Mouse (Mus musculus) left cerebral cortex, adult 18-20 months (tissue): ENCODE results near the gene Spon1. TPM values are rescaled to one million over a fixed set of nuclear protein-coding genes. Genes with fewer than 3 reads are reported as not detected.

Experiments used
- DNase-seq, 2 experiments: peaks; one replicate each; pipeline ENCODE4 v3.0.0; 2021 to 2022; ENCODE audit warnings: low spot score in 2 of 2, mixed read lengths in 1 of 2
- total RNA-seq, 2 experiments: library from RNA; stranded (reverse); gene quantifications; 2 replicates each; pipeline ENCODE4 v1.2.3; 2021

Gene Spon1
- total RNA-seq, 2 experiments from 2014 or later: 32.7 to 40.2 TPM

GRCm38 (mm10) chr7:113988156-113988555 is 222.4 kb downstream of the Spon1 start:
- DNase-seq: no peak

GRCm38 (mm10) chr7:113997675-113998354 is 232.0 kb downstream of the Spon1 start:
- DNase-seq: no peak

- no peak for DNase-seq
Observed at GRCm38 (mm10) chr7:114004171-114004570, 238.4 kb downstream of the Spon1 start.

- DNase-seq: no peak
Observed at GRCm38 (mm10) chr7:114005499-114005898, 239.7 kb downstream of the Spon1 start.

- DNase-seq: no peak
Observed at GRCm38 (mm10) chr7:114006456-114006855, 240.7 kb downstream of the Spon1 start.

- peak in 1 of 2 experiments; percentile 52 for DNase-seq
Observed at GRCm38 (mm10) chr7:114007565-114007964, 241.8 kb downstream of the Spon1 start.

- no peak for DNase-seq
Observed at GRCm38 (mm10) chr7:114011726-114012443, 246.1 kb downstream of the Spon1 start.

- DNase-seq: no peak
Observed at GRCm38 (mm10) chr7:114016001-114016949, 250.5 kb downstream of the Spon1 start.

GRCm38 (mm10) chr7:114018861-114019260 is 253.1 kb downstream of the Spon1 start:
- no peak for DNase-seq

- no peak for DNase-seq
Observed at GRCm38 (mm10) chr7:114020057-114020703, 254.4 kb downstream of the Spon1 start.

GRCm38 (mm10) chr7:114020704-114021093 is 254.9 kb downstream of the Spon1 start:
- DNase-seq: peak; percentile 82 to 85

- no peak for DNase-seq
Observed at GRCm38 (mm10) chr7:114026923-114027322, 261.1 kb downstream of the Spon1 start.

- DNase-seq: no peak
Observed at GRCm38 (mm10) chr7:114027406-114027805, 261.6 kb downstream of the Spon1 start.

GRCm38 (mm10) chr7:114028828-114029227 is 263.0 kb downstream of the Spon1 start:
- no peak for DNase-seq

- peak; percentile 23 to 39 for DNase-seq
Observed at GRCm38 (mm10) chr7:114029596-114029995, 263.8 kb downstream of the Spon1 start.

- peak in 1 of 2 experiments; percentile 31 for DNase-seq
Observed at GRCm38 (mm10) chr7:114037237-114037636, 271.4 kb downstream of the Spon1 start.

GRCm38 (mm10) chr7:114041349-114041748 is 275.6 kb downstream of the Spon1 start:
- DNase-seq: no peak

- DNase-seq: no peak
Observed at GRCm38 (mm10) chr7:114042973-114043928, 277.5 kb downstream of the Spon1 start.

GRCm38 (mm10) chr7:114043929-114044549 is 278.2 kb downstream of the Spon1 start:
- no peak for DNase-seq
